Mouse (Mus musculus) WW6 (cell line): Measurements from ENCODE around the gene Rcsd1.

Experiments
- DNase-seq: peaks from one replicate; pipeline ENCODE4 v3.0.0-alpha.2; 2013; ENCODE audit warnings: low read depth, low spot score

Gene Rcsd1

GRCm38 (mm10) chr1:165629975-165630374, 79.6 kb downstream of the Rcsd1 start:
- DNase-seq = no peak

DNA sequence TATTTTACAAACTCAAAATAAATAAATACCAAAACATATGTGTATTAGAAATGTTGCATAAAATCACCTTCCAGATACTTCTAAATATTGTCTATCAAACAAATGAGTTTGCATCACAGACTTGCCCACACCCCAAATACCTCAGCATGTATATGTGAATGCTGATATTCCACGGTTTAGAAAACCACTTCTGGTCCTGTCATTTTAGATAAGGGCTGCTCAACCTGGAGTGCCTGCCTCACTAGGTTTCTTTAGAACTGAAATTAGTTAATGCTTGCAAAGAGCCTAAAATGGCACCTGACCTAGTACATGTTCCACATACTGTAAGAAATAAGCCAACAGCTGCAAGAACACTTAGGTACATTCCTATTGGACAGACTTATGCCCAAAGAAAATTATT, 81.0 kb downstream of the Rcsd1 start:
- DNase-seq = no peak

DNA sequence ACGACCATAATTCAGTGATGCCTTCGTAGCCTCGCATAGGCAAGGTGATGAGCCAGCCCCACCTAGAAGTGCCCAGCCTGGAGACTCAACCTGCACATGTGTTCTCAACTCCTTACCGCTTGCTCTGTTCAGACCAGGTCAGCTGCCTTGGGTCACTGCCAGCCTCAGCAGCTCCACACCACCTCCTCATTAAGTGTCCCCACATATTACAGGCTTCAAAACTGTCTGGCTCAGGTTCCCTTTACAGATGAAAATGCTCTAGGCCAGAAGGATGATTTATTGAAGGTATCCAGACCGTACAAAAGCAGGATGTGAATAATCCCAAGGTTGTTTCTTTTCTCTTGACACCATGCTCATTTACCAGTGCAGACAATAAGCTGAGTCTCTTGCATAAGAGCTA, 83.7 kb downstream of the Rcsd1 start:
- DNase-seq = no peak

GRCm38 (mm10) chr1:165625058-165625457, 84.5 kb downstream of the Rcsd1 start:
- DNase-seq = no peak

- DNase-seq = no peak
Observed at GRCm38 (mm10) chr1:165618201-165618624, 91.3 kb downstream of the Rcsd1 start.

- no peak for DNase-seq
Observed at GRCm38 (mm10) chr1:165617166-165617891, 92.2 kb downstream of the Rcsd1 start.

GRCm38 (mm10) chr1:165616652-165617051, 92.9 kb downstream of the Rcsd1 start:
- no peak for DNase-seq

GRCm38 (mm10) chr1:165614793-165615192, 94.8 kb downstream of the Rcsd1 start:
- DNase-seq = no peak

GRCm38 (mm10) chr1:165613926-165614325, 95.6 kb downstream of the Rcsd1 start:
- DNase-seq = no peak

DNA sequence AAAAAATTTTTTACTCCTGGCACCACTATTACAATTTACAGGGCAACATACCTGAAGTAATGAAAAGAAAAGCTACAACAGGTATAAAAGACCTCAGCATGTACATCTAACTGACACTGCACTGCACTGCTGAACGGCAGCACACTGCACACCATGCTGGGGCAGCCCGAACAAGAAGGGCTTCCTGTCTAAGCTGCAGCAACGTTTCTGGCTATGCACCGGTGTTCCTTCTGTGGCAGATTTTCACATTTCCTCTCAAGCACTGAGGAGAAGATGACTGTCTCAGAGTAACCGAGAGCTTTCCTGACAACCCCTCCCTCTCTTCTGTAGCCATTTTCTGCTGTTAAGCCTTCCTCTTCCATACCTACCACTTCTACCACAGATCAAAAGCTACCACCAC, 96.8 kb downstream of the Rcsd1 start:
- DNase-seq = no peak

- no peak for DNase-seq
Observed at GRCm38 (mm10) chr1:165610321-165610999, 99.1 kb downstream of the Rcsd1 start.

- no peak for DNase-seq
Observed at GRCm38 (mm10) chr1:165609495-165610320, 99.8 kb downstream of the Rcsd1 start.

GRCm38 (mm10) chr1:165608904-165609303, 100.7 kb downstream of the Rcsd1 start:
- no peak for DNase-seq

GRCm38 (mm10) chr1:165605774-165606173, 103.8 kb downstream of the Rcsd1 start:
- no peak for DNase-seq

DNA sequence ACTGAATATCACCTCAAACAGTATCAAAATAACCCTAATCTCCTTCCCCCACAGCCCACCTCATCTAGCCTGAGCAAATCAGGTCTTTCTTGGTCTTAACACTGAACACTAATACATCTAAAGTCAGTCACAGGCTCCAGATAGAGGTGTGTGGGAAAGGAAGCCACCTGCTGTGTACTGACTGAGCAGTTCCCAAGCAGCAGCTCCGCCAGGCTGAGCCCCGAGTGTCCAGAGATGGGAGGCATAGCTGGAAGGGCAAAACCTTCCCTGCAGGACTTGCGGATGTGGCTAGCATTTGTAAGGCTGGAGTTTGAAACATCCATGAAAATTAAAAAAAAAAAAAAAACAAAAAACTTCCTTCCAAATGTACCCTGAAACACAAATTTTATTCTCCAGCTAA, 104.4 kb downstream of the Rcsd1 start:
- no peak for DNase-seq

- no peak for DNase-seq
Observed at GRCm38 (mm10) chr1:165604203-165604602, 105.4 kb downstream of the Rcsd1 start.

GRCm38 (mm10) chr1:165603218-165603617, 106.3 kb downstream of the Rcsd1 start:
- DNase-seq = no peak

- DNase-seq = no peak
Observed at GRCm38 (mm10) chr1:165601775-165602280, 107.7 kb downstream of the Rcsd1 start.
